Mouse (Mus musculus): ENCODE measurements around the gene Fam53b. TPM values are rescaled to one million over a fixed set of nuclear protein-coding genes. Genes with fewer than 3 reads are reported as not detected.

Fam53b gene
- polyA plus RNA-seq, 1 experiment from 2014 or later, result 17.2 TPM

- no peak overlapping the region for H3K4me2 ChIP-seq (ENCODE audit: low read depth, low read length)
- no peak for DNase-seq
Observed at GRCm38 (mm10) chr7:132764896-132765491, 48.7 kb downstream of the Fam53b start.

GRCm38 (mm10) chr7:132764314-132764713 lies 49.4 kb downstream of the Fam53b start:
- no peaks in the 10 kb centered on the region for H3K9me3 ChIP-seq (ENCODE audit: low read length)
- DNase-seq (no peak), ATAC-seq (no peak)
- peaks cover 85% of the 10 kb centered on the region for H3K36me3 ChIP-seq (replicated peaks; ENCODE audit: insufficient read depth, low read length)
- no peak for TF ChIP-seq EP300 (IDR thresholded peaks at IDR 0.05; ENCODE audit: low read depth)
- TF ChIP-seq CTCF (IDR thresholded peaks at IDR 0.05; ENCODE audit: low read depth), result no peak
- H3K27me3 ChIP-seq (ENCODE audit: insufficient read depth, low read length), result no peaks in the 10 kb centered on the region
- no peak overlapping the region for H3K9ac ChIP-seq (replicated peaks)
- no peak overlapping the region for H3K4me2 ChIP-seq (ENCODE audit: low read depth, low read length)
- H3K4me3 ChIP-seq (ENCODE audit: low read depth, low read length), result no peak overlapping the region
- 88% methylated on average over 4 of the region's 4 CpGs for WGBS (ENCODE audit: insufficient replicate concordance)
- no peak overlapping the region for H3K27ac ChIP-seq (ENCODE audit: low read depth)
- peaks cover 39% of the 10 kb centered on the region for H3K4me1 ChIP-seq (ENCODE audit: insufficient read depth)

More at GRCm38 (mm10) chr7:132764896-132765491, 48.7 kb downstream of the Fam53b start:
- peak overlapping the region; percentile 77 for H3K27ac ChIP-seq (ENCODE audit: low read depth)
- H3K9me3 ChIP-seq (ENCODE audit: low read length), result no peaks in the 10 kb centered on the region
- peaks cover 44% of the 10 kb centered on the region for H3K4me1 ChIP-seq (ENCODE audit: insufficient read depth)
- no peak overlapping the region for H3K4me3 ChIP-seq (ENCODE audit: low read depth, low read length)
- H3K36me3 ChIP-seq (replicated peaks; ENCODE audit: insufficient read depth, low read length), result peaks cover 85% of the 10 kb centered on the region
- no peaks in the 10 kb centered on the region for H3K27me3 ChIP-seq (ENCODE audit: insufficient read depth, low read length)
- TF ChIP-seq EP300 (IDR thresholded peaks at IDR 0.05; ENCODE audit: low read depth) (no peak), CTCF (IDR thresholded peaks at IDR 0.05; ENCODE audit: low read depth) (no peak)
- no peak for ATAC-seq
- WGBS (ENCODE audit: insufficient replicate concordance), result 78% methylated on average over 4 of the region's 4 CpGs
- H3K9ac ChIP-seq (replicated peaks), result no peak overlapping the region

GRCm38 (mm10) chr7:132763911-132764310 lies 49.8 kb downstream of the Fam53b start:
- Histone ChIP-seq H3K9ac (replicated peaks) (no peak overlapping the region), H3K4me2 (ENCODE audit: low read depth, low read length) (no peak overlapping the region), H3K27me3 (ENCODE audit: insufficient read depth, low read length) (no peaks in the 10 kb centered on the region), H3K36me3 (replicated peaks; ENCODE audit: insufficient read depth, low read length) (peaks cover 86% of the 10 kb centered on the region), H3K9me3 (ENCODE audit: low read length) (no peaks in the 10 kb centered on the region), H3K4me1 (ENCODE audit: insufficient read depth) (peaks cover 35% of the 10 kb centered on the region), H3K27ac (ENCODE audit: low read depth) (no peak overlapping the region), H3K4me3 (ENCODE audit: low read depth, low read length) (no peak overlapping the region)
- TF ChIP-seq EP300 (IDR thresholded peaks at IDR 0.05; ENCODE audit: low read depth), result no peak
- TF ChIP-seq CTCF (IDR thresholded peaks at IDR 0.05; ENCODE audit: low read depth), result no peak
- ATAC-seq, result no peak
- WGBS (ENCODE audit: insufficient replicate concordance), result 90% methylated on average over 5 of the region's 5 CpGs
- DNase-seq, result no peak

DNA sequence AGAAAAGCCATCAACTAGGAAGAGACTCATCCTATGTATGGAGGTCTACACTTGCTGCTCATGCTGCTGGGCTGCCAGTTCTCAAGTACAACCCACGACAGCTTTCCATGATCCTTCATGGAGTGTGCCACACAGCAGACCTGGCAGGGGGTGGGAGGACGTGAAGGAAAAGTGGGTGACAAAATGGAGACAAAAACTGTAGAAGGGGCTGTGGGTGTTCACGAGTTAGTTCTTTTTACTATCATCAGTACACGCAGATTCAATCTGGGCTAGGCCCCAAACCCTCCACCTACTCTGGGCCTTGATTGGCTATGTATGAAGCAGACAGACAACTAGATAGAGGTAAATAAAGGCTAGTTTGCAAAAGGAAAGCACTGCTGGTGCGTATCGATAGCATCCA lies 50.3 kb downstream of the Fam53b start:
- H3K27ac ChIP-seq (ENCODE audit: low read depth), result no peak overlapping the region
- ATAC-seq (no peak), DNase-seq (no peak)
- peaks cover 86% of the 10 kb centered on the region for H3K36me3 ChIP-seq (replicated peaks; ENCODE audit: insufficient read depth, low read length)
- H3K4me1 ChIP-seq (ENCODE audit: insufficient read depth), result peaks cover 29% of the 10 kb centered on the region
- no peak overlapping the region for H3K4me2 ChIP-seq (ENCODE audit: low read depth, low read length)
- no peak overlapping the region for H3K4me3 ChIP-seq (ENCODE audit: low read depth, low read length)
- no peaks in the 10 kb centered on the region for H3K27me3 ChIP-seq (ENCODE audit: insufficient read depth, low read length)
- no peaks in the 10 kb centered on the region for H3K9me3 ChIP-seq (ENCODE audit: low read length)
- TF ChIP-seq CTCF (IDR thresholded peaks at IDR 0.05; ENCODE audit: low read depth) (no peak), EP300 (IDR thresholded peaks at IDR 0.05; ENCODE audit: low read depth) (no peak)
- no peak overlapping the region for H3K9ac ChIP-seq (replicated peaks)
- 89% methylated on average over 6 of the region's 6 CpGs for WGBS (ENCODE audit: insufficient replicate concordance)

DNA sequence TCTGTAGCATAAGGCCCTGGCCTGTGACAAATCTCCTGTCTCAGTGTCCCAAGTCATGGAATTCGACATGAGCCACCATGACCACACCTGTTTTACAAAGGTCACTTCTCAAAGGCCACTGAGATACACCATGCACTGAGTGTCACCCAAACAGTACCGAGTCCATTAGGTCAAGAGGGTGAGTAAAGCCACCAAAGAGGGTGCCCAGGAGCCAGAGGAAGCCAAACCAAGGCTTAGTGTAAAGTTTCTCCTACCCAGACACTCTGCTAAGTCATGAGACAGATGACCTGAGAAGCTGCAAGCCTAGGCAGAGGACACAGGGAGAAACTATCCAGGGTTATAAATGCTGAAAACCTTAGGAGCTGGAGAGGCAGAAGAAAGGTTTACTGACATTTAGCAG lies 52.3 kb downstream of the Fam53b start:
- Histone ChIP-seq H3K9ac (replicated peaks) (no peak overlapping the region), H3K27me3 (ENCODE audit: insufficient read depth, low read length) (no peaks in the 10 kb centered on the region), H3K36me3 (replicated peaks; ENCODE audit: insufficient read depth, low read length) (peaks cover 93% of the 10 kb centered on the region), H3K4me1 (ENCODE audit: insufficient read depth) (peaks cover 20% of the 10 kb centered on the region), H3K4me3 (ENCODE audit: low read depth, low read length) (no peak overlapping the region), H3K4me2 (ENCODE audit: low read depth, low read length) (no peak overlapping the region), H3K27ac (ENCODE audit: low read depth) (no peak overlapping the region), H3K9me3 (ENCODE audit: low read length) (no peaks in the 10 kb centered on the region)
- WGBS (ENCODE audit: insufficient replicate concordance), result 72% methylated on average over 2 of the region's 2 CpGs
- DNase-seq (no peak), ATAC-seq (no peak)
- TF ChIP-seq EP300 (IDR thresholded peaks at IDR 0.05; ENCODE audit: low read depth), result no peak
- TF ChIP-seq CTCF (IDR thresholded peaks at IDR 0.05; ENCODE audit: low read depth), result no peak

- WGBS (ENCODE audit: insufficient replicate concordance), result 94% methylated on average over 6 of the region's 6 CpGs
- TF ChIP-seq EP300 (IDR thresholded peaks at IDR 0.05; ENCODE audit: low read depth), result no peak
- TF ChIP-seq CTCF (IDR thresholded peaks at IDR 0.05; ENCODE audit: low read depth), result no peak
- ATAC-seq, result no peak
Observed at GRCm38 (mm10) chr7:132760589-132761180, 53.0 kb downstream of the Fam53b start.

More at GRCm38 (mm10) chr7:132760589-132761180, 53.0 kb downstream of the Fam53b start:
- DNase-seq, result no peak
- Histone ChIP-seq H3K9ac (replicated peaks) (no peak overlapping the region), H3K27ac (ENCODE audit: low read depth) (no peak overlapping the region), H3K4me1 (ENCODE audit: insufficient read depth) (peaks cover 13% of the 10 kb centered on the region), H3K27me3 (ENCODE audit: insufficient read depth, low read length) (no peaks in the 10 kb centered on the region), H3K4me2 (ENCODE audit: low read depth, low read length) (no peak overlapping the region), H3K4me3 (ENCODE audit: low read depth, low read length) (no peak overlapping the region), H3K36me3 (replicated peaks; ENCODE audit: insufficient read depth, low read length) (peaks cover 93% of the 10 kb centered on the region), H3K9me3 (ENCODE audit: low read length) (no peaks in the 10 kb centered on the region)
